Mouse (Mus musculus) left cerebral cortex, postnatal 14 days (tissue): Measurements from ENCODE around the gene Prcc. TPM values are rescaled to one million over a fixed set of nuclear protein-coding genes. Genes with fewer than 3 reads are reported as not detected.

Source experiments
- DNase-seq, 2 experiments: peaks; one replicate each; pipeline ENCODE4 v3.0.0; 2021 to 2022; ENCODE audit warnings: low spot score in 2 of 2, mixed read lengths in 1 of 2
- intact Hi-C: fragments of 180-260 bp; cut with DNase I; formaldehyde crosslinking; loops from one replicate; pipeline ENCODE4 v1.15.1; 2025
- long read RNA-seq, 2 experiments: library from polyadenylated mRNA; stranded (forward); transcript quantifications; one replicate each; pipeline ENCODE4 v2.0.0; 2021
- total RNA-seq, 2 experiments: library from RNA; stranded (reverse); gene quantifications; 2 replicates each; pipeline ENCODE4 v1.2.3; 2021

Gene Prcc
- 10 to 100 TPM; 64.4 to 65.9 TPM for total RNA-seq
- long read RNA-seq, experiment 1, transcript Prcc-201 (7 exons, 2,099 nt), result major isoform, 27 of 32 reads
- long read RNA-seq, experiment 1, partial matches to known transcripts, result 4 of 32 reads
- long read RNA-seq, experiment 1, other reads (novel, unspliced or antisense), result 1 of 32 reads
- long read RNA-seq, experiment 2, transcript Prcc-201 (7 exons, 2,099 nt), result major isoform, 26 of 28 reads
- long read RNA-seq, experiment 2, partial matches to known transcripts, result 2 of 28 reads
- long read RNA-seq, experiment 2, other reads (novel, unspliced or antisense), result 0 of 28 reads

- intact Hi-C loops, result loop anchor here (2.0 kb wide), 1 partner anchor 45 kb away; the partner anchor contains the start of genes Isg20l2 and Rrnad1
- peak; percentile 92 to 99 for DNase-seq
Measured at GRCm38 (mm10) chr3:87885281-87886003, at the start of gene Prcc. TSS of gene Prcc (minus strand) at chr3:87885608.

DNA sequence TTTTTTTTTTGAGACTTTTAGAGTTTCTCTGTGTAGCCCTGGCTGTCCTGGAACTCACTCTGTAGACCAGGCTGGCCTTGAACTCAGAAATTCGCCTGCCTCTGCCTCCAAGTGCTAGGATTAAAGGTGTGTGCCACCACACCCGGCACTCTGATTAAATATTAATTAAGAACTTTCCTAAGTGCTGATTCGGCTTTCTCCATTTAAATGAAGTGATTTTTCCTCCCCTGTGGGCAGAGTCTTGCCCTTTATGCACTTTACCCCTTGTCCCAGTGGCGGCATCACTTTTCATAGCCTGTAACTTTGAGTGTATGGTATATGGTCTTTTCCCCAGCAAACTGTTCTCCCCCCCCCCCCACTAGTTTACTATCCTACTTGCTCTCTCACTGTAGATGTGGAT is 49.8 kb upstream of the Prcc start:
- intact Hi-C loops, result loop anchor here (2.0 to 10.0 kb wide), 3 partner anchors 26 to 136 kb away; no protein-coding TSS in a partner anchor

GRCm38 (mm10) chr3:87934501-87934900 is 49.1 kb upstream of the Prcc start:
- intact Hi-C loops, result loop anchor here (2.0 to 10.0 kb wide), 3 partner anchors 26 to 136 kb away; no protein-coding TSS in a partner anchor
- DNase-seq, result no peak

More for the DNA sequence above, 49.8 kb upstream of the Prcc start:
- no peak for DNase-seq

DNA sequence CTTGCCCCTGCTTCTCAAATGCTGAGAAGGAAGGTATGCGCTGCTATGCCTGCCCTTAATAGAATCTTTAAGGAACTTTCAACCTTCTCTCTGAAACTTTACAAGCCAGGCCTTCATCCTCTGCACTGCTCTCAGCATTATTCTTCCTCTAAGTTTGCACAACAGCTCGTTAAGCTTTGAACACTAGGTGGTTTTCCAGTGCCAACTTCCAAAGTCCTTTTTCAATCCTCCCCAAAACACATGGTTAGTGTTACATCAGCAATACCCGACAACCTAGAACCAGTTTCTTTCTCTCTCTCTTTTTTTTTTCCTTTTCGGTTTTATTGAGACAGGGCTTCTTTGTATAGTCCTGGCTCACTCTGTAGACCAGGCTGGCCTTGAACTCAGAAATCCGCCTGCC is 48.6 kb upstream of the Prcc start:
- intact Hi-C loops, result loop anchor here (2.0 to 10.0 kb wide), 3 partner anchors 27 to 137 kb away; no protein-coding TSS in a partner anchor
- no peak for DNase-seq

GRCm38 (mm10) chr3:87930078-87930795 is 44.8 kb upstream of the Prcc start, which contains the start of the genes Isg20l2 and Rrnad1:
TSS of gene Isg20l2 (plus strand) at chr3:87930314.
TSS of gene Rrnad1 (minus strand) at chr3:87930717.
- intact Hi-C loops, result loop anchor here (2.0 to 10.0 kb wide), 2 partner anchors 45 to 55 kb away; partner anchors contain the start of gene Prcc

GRCm38 (mm10) chr3:87929341-87930077 is 44.1 kb upstream of the Prcc start:
- intact Hi-C loops, result loop anchor here (2.0 to 10.0 kb wide), 2 partner anchors 45 to 55 kb away; partner anchors contain the start of gene Prcc
- no peak for DNase-seq

More at GRCm38 (mm10) chr3:87930078-87930795, 44.8 kb upstream of the Prcc start, which contains the start of the genes Isg20l2 and Rrnad1:
- DNase-seq, result peak; percentile 97 to 98

DNA sequence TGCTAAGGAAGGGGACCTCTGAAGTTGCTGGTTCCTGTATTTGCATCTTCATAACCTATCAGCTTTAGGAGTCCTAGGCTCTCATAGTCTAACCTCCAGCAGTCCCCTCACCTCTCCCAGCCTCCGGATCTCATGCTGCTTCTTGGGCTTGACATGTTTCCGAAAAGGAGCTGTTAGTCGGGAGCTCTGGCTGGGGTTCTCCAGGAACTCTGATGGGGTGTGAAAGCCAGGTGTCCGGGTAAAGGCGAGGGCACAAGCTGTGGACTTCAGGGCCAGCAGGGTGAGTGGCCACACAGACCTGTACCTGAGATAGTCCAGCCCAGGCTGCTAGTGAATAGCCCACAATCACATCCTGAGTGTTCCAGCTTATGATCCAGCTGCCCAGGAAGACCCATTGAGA is 42.0 kb upstream of the Prcc start:
- intact Hi-C loops, result no loop called here
- DNase-seq, result no peak

DNA sequence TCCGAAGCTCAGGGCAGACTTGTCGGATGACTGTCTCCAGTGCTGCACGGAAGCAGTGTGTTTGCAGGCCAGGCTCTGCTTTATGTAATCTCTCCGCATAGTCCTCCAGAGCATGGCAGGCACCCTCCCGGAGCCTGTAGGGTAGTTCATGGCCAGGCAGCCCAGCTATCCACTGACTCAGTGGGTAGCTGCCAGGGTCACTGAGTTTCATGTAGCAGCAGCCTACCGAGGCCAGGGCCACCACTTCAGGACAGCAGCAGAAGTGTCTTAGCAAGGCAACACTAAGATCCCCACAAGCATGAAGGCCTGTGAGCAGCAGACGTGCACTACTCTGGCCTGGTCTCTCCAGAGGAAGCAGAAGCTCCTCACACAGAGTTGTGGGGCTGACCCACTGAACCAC is 39.6 kb upstream of the Prcc start:
- intact Hi-C loops, result no loop called here
- no peak for DNase-seq

DNA sequence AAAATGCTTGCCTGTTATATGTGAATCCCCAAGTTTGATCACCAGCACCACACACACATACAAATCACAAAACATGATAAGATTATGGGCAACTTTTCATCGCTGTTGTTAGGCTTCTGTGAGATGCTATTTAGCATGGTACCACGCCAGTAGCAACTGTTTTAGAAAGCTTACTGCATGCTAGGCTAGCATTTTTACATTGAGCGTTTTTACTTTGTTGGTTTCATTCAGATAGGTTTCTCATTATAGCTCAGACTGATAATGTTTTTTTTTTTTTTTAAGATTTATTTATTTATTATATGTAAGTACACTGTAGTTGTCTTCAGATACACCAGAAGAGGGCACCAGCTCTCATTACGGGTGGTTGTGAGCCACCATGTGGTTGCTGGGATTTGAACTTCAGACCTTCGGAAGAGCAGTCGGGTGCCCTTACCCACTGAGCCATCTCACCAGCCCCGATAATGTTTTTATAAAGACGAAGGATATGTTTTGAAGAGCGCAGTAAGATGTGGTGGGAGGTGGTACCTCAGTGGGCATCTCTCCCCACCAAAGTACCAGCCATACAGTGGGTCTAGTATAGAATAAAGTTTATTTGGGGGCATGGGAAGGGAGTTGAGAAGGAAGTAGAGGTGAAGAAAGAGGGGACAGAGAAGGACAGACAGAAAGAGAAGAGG is 35.0 kb upstream of the Prcc start:
- DNase-seq, result no peak
- intact Hi-C loops, result no loop called here

GRCm38 (mm10) chr3:87919336-87920108 is 34.1 kb upstream of the Prcc start, which contains the start of gene Mrpl24:
TSS of gene Mrpl24 (plus strand) at chr3:87919506.
- peak; percentile 88 to 96 for DNase-seq
- intact Hi-C loops, result no loop called here

DNA sequence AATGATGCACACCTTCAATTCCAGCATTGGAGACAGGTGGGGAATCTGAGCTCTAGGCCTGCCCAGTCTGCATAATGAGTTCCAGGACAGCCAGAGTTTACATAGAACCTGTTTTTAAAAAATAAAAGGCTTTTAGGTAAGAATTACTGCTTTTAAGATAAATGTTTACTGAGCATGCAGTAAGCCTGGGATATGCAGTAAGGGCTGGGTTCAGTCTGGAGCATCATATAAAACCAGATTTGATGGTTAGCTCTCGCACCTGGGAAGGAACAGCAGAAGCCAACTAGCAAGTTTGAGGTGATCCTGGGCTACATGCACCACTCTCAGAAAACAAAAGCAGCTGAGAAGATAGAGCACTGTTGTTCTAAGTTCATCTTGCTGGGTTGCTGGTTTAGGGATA is 33.1 kb upstream of the Prcc start:
- intact Hi-C loops, result no loop called here
- no peak for DNase-seq

GRCm38 (mm10) chr3:87916990-87917389 is 31.6 kb upstream of the Prcc start:
- no peak for DNase-seq
- intact Hi-C loops, result no loop called here

DNA sequence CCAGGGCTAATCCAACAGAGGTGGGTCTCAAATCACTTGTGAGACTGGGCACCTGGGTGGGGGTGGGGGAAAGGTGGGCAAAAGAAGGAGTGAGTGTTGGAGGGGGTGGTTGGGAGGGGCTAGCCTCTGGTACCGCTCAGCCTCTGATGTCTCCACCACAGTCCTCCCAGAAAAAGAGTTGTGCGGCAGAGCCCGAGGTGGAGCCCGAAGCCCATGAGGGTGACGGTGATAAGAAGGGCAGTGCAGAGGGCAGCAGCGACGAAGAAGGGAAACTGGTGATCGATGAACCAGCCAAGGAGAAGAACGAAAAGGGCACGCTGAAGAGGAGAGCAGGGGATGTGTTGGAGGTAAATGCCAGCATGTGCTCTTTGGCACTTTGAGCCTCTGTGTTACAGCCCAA is 28.5 kb upstream of the Prcc start:
- DNase-seq, result no peak
- intact Hi-C loops, result no loop called here

DNA sequence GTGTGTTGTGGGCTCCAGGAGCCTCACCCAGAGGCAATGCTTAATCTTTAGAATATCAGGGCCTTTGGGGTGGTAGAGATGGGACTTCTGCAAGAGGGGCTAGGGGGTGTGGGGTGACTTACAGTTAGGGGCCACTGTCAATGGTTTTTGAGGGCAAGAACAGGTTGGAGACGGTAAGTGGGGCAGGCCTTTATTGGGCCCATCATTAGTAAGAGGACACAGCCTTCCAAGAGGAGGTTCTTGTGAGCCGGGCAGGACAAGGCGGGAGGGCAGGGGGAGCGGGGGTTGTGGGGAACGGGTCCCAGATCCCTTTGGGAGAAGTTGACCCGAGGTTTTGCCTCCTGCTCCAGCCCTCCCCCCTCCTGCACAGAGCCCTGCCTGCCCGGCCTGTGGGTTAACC is 28.1 kb upstream of the Prcc start:
- DNase-seq, result no peak
- intact Hi-C loops, result no loop called here

DNA sequence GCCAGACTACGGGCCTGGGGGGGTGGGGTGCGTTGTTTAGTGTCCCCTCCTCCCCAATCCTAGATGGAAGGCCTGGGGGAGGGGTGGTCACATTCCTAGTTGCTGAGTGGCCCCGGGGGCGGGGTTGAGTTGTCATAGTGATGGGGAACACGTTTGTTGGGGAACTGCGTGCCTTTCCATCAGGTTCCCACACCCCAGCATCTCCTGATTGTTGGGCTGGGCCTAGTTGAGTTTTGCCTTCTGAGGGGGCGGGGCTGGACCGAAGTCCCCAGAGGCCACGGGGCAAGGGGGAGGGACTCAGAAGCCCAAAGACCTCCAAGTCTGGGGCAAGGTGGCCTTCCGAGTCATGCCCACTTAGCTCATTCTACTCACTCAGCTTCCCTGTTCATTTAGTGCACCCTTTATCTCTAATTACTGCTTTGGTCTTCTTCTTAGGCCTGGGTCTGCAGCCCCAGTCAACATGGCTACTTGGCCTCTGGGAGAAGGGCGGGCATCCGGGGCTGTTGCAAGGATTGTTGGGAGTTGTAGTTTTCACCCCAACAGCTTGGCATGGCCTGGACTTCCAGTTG is 25.2 kb upstream of the Prcc start:
- intact Hi-C loops, result no loop called here
- peak; percentile 40 to 73 for DNase-seq

- no peak for DNase-seq
Measured at GRCm38 (mm10) chr3:87909874-87910273, 24.5 kb upstream of the Prcc start.

DNA sequence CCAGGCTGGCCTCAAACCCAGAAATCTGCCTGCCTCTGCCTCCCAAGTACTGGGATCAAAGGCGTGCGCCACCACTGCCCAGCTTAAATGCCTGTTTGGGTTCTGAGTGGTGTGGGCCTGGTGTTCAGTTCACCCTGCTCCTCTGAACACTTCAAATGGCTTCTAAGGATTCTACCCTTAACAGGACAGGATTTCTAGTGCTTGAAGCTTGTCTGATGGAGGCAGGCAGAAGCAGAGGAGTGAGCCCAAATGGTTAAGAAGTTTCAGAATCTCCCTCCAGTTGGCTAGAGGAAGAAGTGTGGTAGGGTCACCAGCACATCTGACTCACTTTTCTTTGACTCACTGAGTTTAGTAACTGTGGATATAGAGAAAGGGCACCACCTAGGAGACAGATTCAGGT is 24.0 kb upstream of the Prcc start:
- DNase-seq, result no peak
- intact Hi-C loops, result no loop called here

More at GRCm38 (mm10) chr3:87909874-87910273, 24.5 kb upstream of the Prcc start:
- intact Hi-C loops, result no loop called here
